In genomic region chr3:103368731-103369130, GRCm38 (mm10) we compare ENCODE assay signal across 13 mouse cellular contexts.
"Had no signal": no experiment of that assay in that cellular context is flagged by ENCODE, and none has a peak within 500 bp of the region (broad histone marks: within the 10 kb centered on the region; RNA-seq: fewer than 3 reads in every experiment).

No protein-coding gene starts in this region.

- DNase-seq: gastrocnemius, postnatal 10 days; gastrocnemius, postnatal 25 days; heart, adult 18-20 months; heart, postnatal 10 days; heart, postnatal 4 days; kidney, adult 18-20 months; kidney, adult 8-10 months; kidney, postnatal 10 days; kidney, postnatal 25 days; kidney, postnatal 4 days; liver; liver, embryonic 13.5 days; liver, postnatal 0 days had no signal
